Mouse (Mus musculus) adrenal gland, postnatal 36 days (tissue): ENCODE measurements around the gene Arhgef33. TPM values are rescaled to one million over a fixed set of nuclear protein-coding genes. Genes with fewer than 3 reads are reported as not detected.
A peak's percentile ranks its signal among the peaks of the same experiment; 100 is the strongest.
"Not testable (repeated sequence)": the region's sequence is repeated elsewhere in the genome, so short reads cannot be mapped to it uniquely, and the experiment has no call there.

Experiments
- DNase-seq, 2 experiments: peaks; one replicate each; pipeline ENCODE4 v3.0.0; 2021; ENCODE audit warnings: mixed read lengths in 1 of 2
- total RNA-seq, 2 experiments: library from RNA; stranded (reverse); gene quantifications; 2 replicates each; pipeline ENCODE4 v1.2.3; 2021

Gene Arhgef33
- total RNA-seq, 2 experiments from 2014 or later, result 0.63 TPM; not detected in 1

- no peak for DNase-seq
These were observed 39.5 kb downstream of the Arhgef33 start for GRCm38 (mm10) chr17:80346591-80347125.

- no peak for DNase-seq
These were observed 40.0 kb downstream of the Arhgef33 start for GRCm38 (mm10) chr17:80347234-80347633.

- no peak for DNase-seq
These were observed 53.0 kb downstream of the Arhgef33 start for GRCm38 (mm10) chr17:80360245-80360644.

DNA sequence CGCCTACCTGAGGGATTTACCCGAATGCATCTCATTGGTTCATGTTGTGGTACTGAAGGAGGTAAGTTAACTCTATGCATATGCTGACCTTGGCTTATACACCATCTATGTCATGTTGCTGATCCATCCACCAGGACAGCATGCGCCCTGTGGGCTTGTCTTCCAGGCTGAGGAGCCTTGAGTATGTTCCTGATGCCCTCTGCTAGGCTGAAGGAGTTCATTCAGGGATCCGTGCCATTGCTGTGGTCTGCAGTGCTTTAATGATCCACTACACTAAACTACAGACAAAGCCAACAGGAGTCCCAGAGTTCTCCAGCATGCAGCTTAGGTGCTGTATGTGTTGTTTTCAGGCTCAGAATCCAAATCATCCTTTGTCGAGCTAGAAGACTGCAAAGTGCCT, 60.1 kb downstream of the Arhgef33 start:
- peak in 1 of 2 experiments; percentile 7 for DNase-seq

- DNase-seq, result no peak
These were observed 61.4 kb downstream of the Arhgef33 start for GRCm38 (mm10) chr17:80368606-80369005.

DNA sequence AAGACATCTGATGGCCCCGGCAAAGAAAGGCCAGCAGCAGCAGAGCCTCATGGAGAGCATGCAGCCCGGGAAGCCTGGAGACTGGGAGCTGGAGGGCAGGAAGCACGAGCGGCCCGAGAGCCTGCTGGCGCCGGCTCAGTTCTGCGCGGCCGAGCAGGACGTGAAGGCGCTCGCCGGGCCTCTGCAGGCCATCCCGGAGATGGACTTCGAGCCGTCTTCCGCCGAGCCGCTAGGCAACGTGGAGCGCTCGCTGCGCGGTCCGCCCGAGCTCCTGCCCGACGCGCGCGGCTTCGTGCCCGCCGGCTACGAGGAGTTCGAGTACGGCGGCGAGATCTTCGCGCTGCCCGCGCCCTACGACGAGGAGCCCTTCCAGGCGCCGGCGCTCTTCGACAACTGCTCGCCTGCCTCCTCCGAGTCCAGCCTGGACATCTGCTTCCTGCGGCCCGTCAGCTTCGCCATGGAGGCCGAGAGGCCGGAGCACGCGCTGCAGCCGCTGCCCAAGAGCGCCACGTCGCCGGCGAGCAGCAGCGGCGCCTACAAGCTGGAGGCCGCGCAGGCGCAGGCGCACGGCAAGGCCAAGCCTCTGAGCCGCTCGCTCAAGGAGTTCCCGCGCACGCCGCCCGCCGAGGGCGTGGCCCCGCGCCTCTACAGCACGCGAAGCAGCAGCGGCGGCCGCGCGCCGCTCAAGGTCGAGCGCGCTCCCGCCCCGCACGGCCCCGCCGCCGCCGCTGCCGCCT, 66.0 kb downstream of the Arhgef33 start, which contains the start of gene Gm10190:
TSS of gene Gm10190 (minus strand) at position 553 of the 737 bp plus-strand sequence.
- DNase-seq, result peak; percentile 92 to 94

- DNase-seq, result no peak
These were observed 66.5 kb downstream of the Arhgef33 start for GRCm38 (mm10) chr17:80373726-80374096.

- not testable (repeated sequence) for DNase-seq
These were observed 71.2 kb downstream of the Arhgef33 start for GRCm38 (mm10) chr17:80378386-80378785.

DNA sequence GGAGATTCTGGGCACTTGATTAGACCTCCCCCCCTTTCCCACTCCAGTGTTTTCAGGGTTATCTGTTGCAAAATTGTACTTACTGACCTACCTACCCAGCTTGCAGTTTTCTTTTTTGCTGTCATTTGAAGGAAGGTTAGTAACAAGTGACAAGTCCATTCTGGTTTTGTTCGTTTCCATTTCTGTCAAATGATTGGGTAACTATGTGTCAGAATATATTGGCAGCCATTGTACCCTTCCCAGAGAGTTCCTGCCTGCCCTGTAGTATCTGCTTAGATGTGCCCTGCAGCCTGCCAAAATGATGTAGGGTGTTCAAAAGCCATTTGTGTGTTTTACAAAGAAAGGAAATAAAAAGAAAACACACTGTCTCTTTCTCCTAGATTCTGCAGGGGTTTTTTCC, 78.5 kb downstream of the Arhgef33 start:
- DNase-seq, result no peak

- DNase-seq, result no peak
These were observed 82.8 kb downstream of the Arhgef33 start for GRCm38 (mm10) chr17:80390024-80390423.

DNA sequence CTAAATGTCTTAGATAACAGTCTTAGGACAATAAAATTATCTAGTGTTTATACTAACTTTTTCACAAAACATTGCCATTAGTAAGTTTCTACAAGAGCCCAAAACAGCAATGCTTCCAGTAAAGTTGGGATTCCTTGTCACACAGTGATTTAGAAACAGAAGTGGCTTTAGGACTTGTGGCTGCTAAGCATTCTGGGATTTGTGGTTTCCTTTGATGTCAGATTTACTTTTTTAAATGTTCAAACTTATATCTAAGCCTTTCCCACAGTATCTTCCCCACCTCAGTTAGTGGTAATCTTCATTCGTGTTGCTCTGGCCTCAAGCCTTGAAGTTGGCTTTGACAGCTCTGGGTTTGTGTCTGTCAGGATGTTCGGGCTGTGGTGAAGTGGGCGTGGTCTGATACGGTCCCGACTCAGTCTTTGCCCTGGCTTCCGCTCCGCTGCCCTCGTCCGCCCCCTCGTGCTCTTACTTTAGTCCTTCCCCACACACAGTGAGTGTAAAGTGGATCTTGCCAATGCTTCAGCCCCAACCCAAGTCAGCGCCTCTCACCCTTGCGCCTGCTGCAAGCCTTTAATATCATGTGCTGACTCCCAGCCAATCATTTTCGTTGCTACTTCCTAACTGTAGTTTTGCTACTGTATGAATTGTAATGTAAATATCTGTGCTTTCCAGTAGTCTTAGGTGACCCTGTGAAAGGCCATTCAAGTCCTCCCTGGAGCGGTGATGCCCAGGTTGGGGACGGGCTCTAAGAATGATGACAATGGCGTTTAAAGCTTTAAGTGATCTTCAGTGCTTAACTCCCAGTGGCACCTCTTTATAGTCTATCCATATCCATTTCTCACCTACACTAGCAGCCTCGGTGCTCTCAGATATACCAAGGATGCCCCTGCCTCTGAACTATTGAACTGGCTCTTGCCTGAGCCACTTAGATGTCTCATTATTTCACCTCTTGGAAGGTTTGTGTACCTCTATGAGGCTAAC, 84.5 kb downstream of the Arhgef33 start:
- peak; percentile 56 to 69 for DNase-seq

DNA sequence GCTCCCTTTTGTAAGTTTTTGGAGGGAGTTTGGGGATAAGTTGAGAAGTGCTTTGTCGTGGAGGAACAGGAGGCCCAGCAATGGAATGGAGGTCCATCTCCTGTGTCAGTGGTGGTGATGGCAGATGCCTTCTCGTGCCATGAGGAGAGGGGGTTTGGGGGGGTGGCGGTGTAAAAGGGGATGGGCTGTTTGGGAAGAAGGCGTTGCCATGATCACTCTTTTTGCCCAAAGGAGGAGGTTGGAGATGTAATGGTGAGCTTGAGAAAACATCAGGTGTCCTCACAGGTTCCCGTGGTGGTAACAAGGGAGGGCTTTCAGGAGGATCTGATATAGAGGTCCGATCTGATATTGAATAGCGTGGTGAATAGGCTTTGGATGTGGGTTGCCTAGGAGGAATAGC, 91.0 kb downstream of the Arhgef33 start:
- DNase-seq, result no peak

DNA sequence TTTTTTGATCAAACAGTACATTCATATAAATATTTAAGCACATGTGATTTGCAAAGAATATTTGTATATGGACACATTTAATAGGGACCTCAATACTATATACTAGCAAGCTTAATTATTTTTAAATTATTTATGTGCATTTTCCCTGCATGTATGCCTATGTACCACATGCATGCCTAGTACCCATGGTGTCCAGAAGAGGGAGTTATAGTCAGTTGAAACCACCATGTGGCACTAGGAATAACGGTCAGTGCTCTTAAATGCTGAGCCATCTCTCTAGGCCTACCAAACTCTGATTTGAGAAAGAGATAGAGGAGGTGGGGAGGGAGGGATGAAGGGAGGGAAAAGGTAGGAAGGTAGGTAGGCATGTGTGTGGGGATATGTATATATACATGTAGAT, 104.0 kb downstream of the Arhgef33 start:
- no peak for DNase-seq

GRCm38 (mm10) chr17:80418572-80419210, 111.5 kb downstream of the Arhgef33 start:
- no peak for DNase-seq

DNA sequence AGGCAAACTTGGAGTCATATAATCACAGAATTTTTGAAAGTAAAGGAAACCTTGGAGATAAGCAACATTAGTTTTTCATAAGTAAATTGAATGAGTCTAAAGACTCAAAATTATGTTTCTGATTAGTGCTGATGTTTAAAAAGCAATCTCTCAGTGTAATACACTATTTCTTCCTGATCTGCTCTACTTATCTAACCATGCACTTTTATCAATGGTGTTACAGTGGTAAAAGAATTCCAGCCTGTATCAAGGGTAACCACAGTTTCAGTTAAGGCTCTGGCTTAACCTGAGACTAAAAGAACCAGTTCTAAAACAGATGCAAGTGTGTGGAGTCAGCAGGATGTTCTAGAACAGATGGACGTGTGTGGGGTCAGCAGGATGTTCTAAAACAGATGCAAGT, 113.8 kb downstream of the Arhgef33 start:
- no peak for DNase-seq

DNA sequence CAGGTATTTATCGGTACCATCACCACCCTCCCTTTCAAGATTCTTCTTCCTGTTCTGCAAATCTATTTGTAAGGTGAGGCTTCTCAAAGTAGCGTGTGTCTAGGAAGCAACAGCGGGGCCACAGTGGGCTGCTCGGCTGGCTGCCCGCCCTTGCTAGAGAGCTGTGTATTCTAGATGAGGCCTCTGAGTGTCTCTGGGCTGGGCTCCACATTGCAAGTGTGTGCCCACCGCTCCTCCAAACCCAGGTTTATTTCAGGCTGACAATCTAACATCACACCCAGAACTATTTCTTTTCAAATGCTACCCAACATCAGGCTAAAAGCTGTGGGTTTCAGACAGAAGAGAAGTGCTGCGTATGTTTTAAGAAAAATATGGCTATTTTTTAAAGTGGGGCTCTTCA, 119.0 kb downstream of the Arhgef33 start:
- no peak for DNase-seq

DNA sequence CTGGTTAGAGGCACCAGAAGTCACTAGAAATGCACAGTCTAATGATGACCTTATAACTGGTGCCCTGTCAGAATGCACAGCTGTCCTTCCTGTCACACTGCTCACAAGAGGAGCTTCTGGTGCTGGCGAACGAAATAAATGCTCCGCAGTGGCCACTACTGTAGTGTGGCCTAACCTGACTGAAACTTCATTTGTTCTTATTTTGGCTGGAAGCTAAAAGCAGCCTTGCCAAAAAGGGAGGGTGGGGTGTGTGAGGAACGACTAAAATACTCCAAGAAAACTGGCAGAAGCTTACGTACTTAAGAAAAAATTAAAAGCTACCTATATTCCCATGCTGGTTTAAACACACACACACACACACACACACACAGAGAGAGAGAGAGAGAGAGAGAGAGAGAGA, 119.7 kb downstream of the Arhgef33 start:
- peak in 1 of 2 experiments; percentile 26 for DNase-seq

GRCm38 (mm10) chr17:80427966-80428365, 120.8 kb downstream of the Arhgef33 start:
- peak in 1 of 2 experiments; percentile 23 for DNase-seq

- DNase-seq, result no peak
These were observed 124.8 kb downstream of the Arhgef33 start for GRCm38 (mm10) chr17:80431997-80432396.

GRCm38 (mm10) chr17:80434430-80434829, 127.2 kb downstream of the Arhgef33 start:
- no peak for DNase-seq

DNA sequence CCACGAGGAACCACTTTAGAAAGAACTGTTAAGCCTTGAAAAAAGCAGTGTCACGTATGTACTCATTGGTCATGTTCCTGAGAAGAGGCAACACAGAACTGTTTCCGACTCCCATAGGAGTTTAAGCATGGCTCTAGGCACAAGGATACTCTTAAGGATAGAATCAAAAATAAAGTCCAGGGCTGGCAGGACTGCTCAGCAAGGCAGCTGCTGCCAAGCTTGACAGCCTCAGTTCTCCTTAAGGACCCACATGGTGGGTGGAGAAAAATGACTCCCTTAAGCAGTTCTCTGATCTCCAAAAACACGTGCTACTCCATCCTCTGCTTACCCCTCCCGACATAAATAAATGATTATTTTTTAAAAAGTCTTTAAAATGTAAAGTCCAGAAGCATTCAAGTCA, 128.5 kb downstream of the Arhgef33 start:
- no peak for DNase-seq

DNA sequence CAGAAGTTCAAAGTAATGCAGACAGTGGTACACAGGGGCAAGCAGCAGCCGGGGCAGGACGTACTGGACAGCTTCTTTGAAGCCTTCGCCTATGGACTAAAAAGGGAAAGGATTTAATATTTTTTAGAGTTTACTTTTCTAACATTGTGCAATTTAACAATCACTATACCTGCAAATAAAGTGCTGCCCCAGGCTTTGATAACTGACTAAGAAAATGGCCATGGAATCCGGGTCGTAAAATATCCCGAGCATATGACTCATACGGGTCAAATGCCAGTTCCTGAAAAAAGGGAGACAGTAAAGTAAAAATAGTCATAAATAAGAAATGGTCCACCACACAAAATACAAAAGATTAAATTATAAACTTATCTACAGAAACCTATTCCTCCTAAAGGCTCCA, 138.2 kb downstream of the Arhgef33 start:
- peak; percentile 28 to 29 for DNase-seq
